Mouse (Mus musculus): ENCODE results near the gene Vsig10l. TPM values are rescaled to one million over a fixed set of nuclear protein-coding genes. Genes with fewer than 3 reads are reported as not detected.

The Vsig10l gene
- polyA plus RNA-seq, 1 experiment: 1.2 TPM

GRCm38 (mm10) chr7:43432891-43433290 lies 30.1 kb upstream of the Vsig10l start:
- Histone ChIP-seq H3K36me3 (ENCODE audit: control insufficient read depth, insufficient read depth) (no peaks in the 10 kb centered on the region), H3K27me3 (ENCODE audit: control insufficient read depth, insufficient read depth, insufficient read length) (no peaks in the 10 kb centered on the region), H3K79me3 (ENCODE audit: low read depth) (no peaks in the 10 kb centered on the region), H3K79me2 (ENCODE audit: control insufficient read depth, insufficient read depth) (no peaks in the 10 kb centered on the region), H3K4me3 (ENCODE audit: insufficient read depth, poor library complexity, severe bottlenecking) (no peak overlapping the region), H3ac (ENCODE audit: control insufficient read depth, insufficient read length, low read depth) (no peak overlapping the region)
- TF ChIP-seq CEBPB (IDR thresholded peaks at IDR 0.05; ENCODE audit: low read depth) (no peak), MYOG (IDR thresholded peaks at IDR 0.05; ENCODE audit: control insufficient read depth, extremely low read depth, insufficient read length) (no peak), FOSL1 (IDR thresholded peaks at IDR 0.05; ENCODE audit: insufficient read depth, low read length, poor library complexity, severe bottlenecking) (no peak), CTCF (IDR thresholded peaks at IDR 0.05; ENCODE audit: control insufficient read depth, insufficient read depth, insufficient read length) (no peak), MYOD1 (IDR thresholded peaks at IDR 0.05; ENCODE audit: control insufficient read depth, insufficient read length, low read depth) (no peak)

DNA sequence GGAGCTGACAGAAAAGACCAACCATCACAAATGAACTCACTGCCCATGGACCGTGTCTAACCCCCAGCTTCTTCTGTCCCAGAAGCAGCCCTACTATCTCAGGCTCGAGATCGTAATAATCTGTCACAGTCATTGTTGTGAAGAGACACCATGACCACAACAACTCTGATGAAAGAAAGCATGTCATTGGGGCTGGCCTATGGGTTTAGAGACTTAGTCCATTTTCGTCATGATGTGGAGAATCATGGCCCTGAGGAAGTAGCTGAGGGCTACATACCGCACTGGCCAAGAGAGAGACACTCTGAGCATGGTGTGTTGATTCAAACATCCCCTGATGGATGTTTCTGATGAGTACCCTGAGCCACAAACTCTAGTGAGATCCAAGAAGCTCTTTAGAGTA lies 28.3 kb upstream of the Vsig10l start:
- Histone ChIP-seq H3K79me3 (ENCODE audit: low read depth) (no peaks in the 10 kb centered on the region), H3ac (ENCODE audit: control insufficient read depth, insufficient read length, low read depth) (no peak overlapping the region), H3K36me3 (ENCODE audit: control insufficient read depth, insufficient read depth) (no peaks in the 10 kb centered on the region), H3K4me3 (ENCODE audit: insufficient read depth, poor library complexity, severe bottlenecking) (no peak overlapping the region), H3K27me3 (ENCODE audit: control insufficient read depth, insufficient read depth, insufficient read length) (no peaks in the 10 kb centered on the region), H3K79me2 (ENCODE audit: control insufficient read depth, insufficient read depth) (no peaks in the 10 kb centered on the region)
- no peak for TF ChIP-seq CTCF (IDR thresholded peaks at IDR 0.05; ENCODE audit: control insufficient read depth, insufficient read depth, insufficient read length)
- no peak for TF ChIP-seq MYOD1 (IDR thresholded peaks at IDR 0.05; ENCODE audit: control insufficient read depth, insufficient read length, low read depth)
- no peak for TF ChIP-seq USF1 (IDR thresholded peaks at IDR 0.05; ENCODE audit: low read depth)
- TF ChIP-seq MYOG (IDR thresholded peaks at IDR 0.05; ENCODE audit: control insufficient read depth, extremely low read depth, insufficient read length): no peak
- TF ChIP-seq CEBPB (IDR thresholded peaks at IDR 0.05; ENCODE audit: low read depth): no peak

DNA sequence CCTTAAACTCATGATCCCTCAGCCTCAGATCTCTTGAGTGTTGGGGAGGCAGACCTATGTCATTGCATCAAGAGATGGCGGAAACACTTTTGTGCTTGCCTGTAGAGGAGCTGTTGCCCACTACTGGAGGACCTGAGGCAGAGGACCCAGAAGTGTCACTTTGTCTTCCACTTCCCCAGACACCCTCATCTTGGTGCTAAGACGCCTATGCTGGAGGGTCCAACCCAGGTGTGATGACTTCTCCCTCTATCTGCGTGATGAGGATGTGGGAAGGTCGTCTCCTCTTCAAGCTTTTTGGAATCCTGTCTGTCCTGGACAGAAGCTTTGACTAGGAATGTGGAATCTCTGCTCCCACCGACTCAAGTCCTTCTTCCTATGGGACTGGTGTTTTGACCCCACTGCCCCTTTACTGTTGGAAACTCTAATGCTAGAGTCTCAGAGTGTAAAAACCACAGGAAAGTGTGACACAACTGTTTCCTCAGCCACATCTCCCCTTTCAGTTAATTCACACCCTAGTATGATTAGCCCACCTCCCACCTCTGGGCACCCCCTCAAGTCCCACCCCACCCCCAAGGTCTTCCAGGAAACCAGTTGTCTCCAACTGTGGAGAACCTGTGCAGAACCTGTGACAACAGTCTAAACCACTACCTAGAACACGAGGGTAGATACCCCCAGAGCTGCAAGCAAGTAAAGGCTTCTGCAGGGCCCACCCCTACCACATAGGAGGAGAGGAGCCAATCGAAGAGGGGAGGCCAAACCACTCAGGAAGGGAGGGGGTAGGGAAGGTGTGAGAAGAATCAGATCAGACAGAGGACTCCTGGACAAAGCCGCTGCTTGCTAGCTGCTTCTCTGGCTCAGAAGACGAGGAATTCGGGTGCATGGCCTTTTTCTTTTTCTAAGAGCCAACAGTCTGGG lies 26.4 kb upstream of the Vsig10l start, which contains the start of gene Nkg7:
TSS of gene Nkg7 (plus strand) at position 733 of the 915 bp plus-strand sequence.
- TF ChIP-seq MYOG (IDR thresholded peaks at IDR 0.05; ENCODE audit: control insufficient read depth, extremely low read depth, insufficient read length) (no peak), CTCF (IDR thresholded peaks at IDR 0.05; ENCODE audit: control insufficient read depth, insufficient read depth, insufficient read length) (no peak), USF1 (IDR thresholded peaks at IDR 0.05; ENCODE audit: low read depth) (no peak), MYOD1 (IDR thresholded peaks at IDR 0.05; ENCODE audit: control insufficient read depth, insufficient read length, low read depth) (no peak), CEBPB (IDR thresholded peaks at IDR 0.05; ENCODE audit: low read depth) (no peak), FOSL1 (IDR thresholded peaks at IDR 0.05; ENCODE audit: insufficient read depth, low read length, poor library complexity, severe bottlenecking) (no peak), MAX (IDR thresholded peaks at IDR 0.05) (no peak)
- Histone ChIP-seq H3ac (ENCODE audit: control insufficient read depth, insufficient read length, low read depth) (no peak within 1 kb of the TSS), H3K4me3 (ENCODE audit: insufficient read depth, poor library complexity, severe bottlenecking) (no peak within 1 kb of the TSS)

DNA sequence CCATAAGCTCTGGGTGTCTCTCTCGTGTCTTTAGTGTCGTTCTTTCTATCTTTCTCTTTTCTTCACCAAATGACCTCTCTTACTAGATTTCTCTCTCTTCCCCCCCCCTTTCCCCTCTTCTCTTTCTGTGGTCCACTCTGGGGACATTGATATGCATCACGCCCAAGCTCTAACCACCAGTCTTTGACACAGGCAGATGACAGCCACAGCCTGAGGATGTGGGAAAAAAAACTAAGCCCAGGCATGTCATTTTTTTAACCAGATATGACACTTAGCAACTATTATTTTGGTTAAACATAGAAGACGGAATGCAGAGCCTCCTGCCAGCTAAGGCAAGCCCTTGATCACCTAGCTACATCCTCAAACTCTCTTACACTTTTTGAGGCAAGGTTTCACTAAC lies 24.3 kb upstream of the Vsig10l start:
- Histone ChIP-seq H3K79me2 (ENCODE audit: control insufficient read depth, insufficient read depth) (no peaks in the 10 kb centered on the region), H3K79me3 (ENCODE audit: low read depth) (no peaks in the 10 kb centered on the region), H3K36me3 (ENCODE audit: control insufficient read depth, insufficient read depth) (no peaks in the 10 kb centered on the region), H3K27me3 (ENCODE audit: control insufficient read depth, insufficient read depth, insufficient read length) (no peaks in the 10 kb centered on the region), H3K4me3 (ENCODE audit: insufficient read depth, poor library complexity, severe bottlenecking) (no peak overlapping the region), H3ac (ENCODE audit: control insufficient read depth, insufficient read length, low read depth) (no peak overlapping the region)
- TF ChIP-seq MYOD1 (IDR thresholded peaks at IDR 0.05; ENCODE audit: control insufficient read depth, insufficient read length, low read depth) (no peak), FOSL1 (IDR thresholded peaks at IDR 0.05; ENCODE audit: insufficient read depth, low read length, poor library complexity, severe bottlenecking) (no peak), CTCF (IDR thresholded peaks at IDR 0.05; ENCODE audit: control insufficient read depth, insufficient read depth, insufficient read length) (no peak), USF1 (IDR thresholded peaks at IDR 0.05; ENCODE audit: low read depth) (no peak), MAX (IDR thresholded peaks at IDR 0.05) (no peak), CEBPB (IDR thresholded peaks at IDR 0.05; ENCODE audit: low read depth) (no peak), MYOG (IDR thresholded peaks at IDR 0.05; ENCODE audit: control insufficient read depth, extremely low read depth, insufficient read length) (no peak)

More for the DNA sequence above, 26.4 kb upstream of the Vsig10l start, which contains the start of gene Nkg7:
- Histone ChIP-seq H3K36me3 (ENCODE audit: control insufficient read depth, insufficient read depth) (no peaks in the 10 kb centered on the region), H3K79me3 (ENCODE audit: low read depth) (no peaks in the 10 kb centered on the region), H3K27me3 (ENCODE audit: control insufficient read depth, insufficient read depth, insufficient read length) (no peaks in the 10 kb centered on the region), H3K79me2 (ENCODE audit: control insufficient read depth, insufficient read depth) (no peaks in the 10 kb centered on the region)

- no peak for TF ChIP-seq FOSL1 (IDR thresholded peaks at IDR 0.05; ENCODE audit: insufficient read depth, low read length, poor library complexity, severe bottlenecking)
- no peak for TF ChIP-seq CTCF (IDR thresholded peaks at IDR 0.05; ENCODE audit: control insufficient read depth, insufficient read depth, insufficient read length)
- TF ChIP-seq MAX (IDR thresholded peaks at IDR 0.05): no peak
- no peak for TF ChIP-seq CEBPB (IDR thresholded peaks at IDR 0.05; ENCODE audit: low read depth)
- TF ChIP-seq USF1 (IDR thresholded peaks at IDR 0.05; ENCODE audit: low read depth): no peak
- TF ChIP-seq MYOG (IDR thresholded peaks at IDR 0.05; ENCODE audit: control insufficient read depth, extremely low read depth, insufficient read length): no peak
- TF ChIP-seq MYOD1 (IDR thresholded peaks at IDR 0.05; ENCODE audit: control insufficient read depth, insufficient read length, low read depth): no peak
- no peaks in the 10 kb centered on the region for H3K27me3 ChIP-seq (ENCODE audit: control insufficient read depth, insufficient read depth, insufficient read length)
These were observed 22.5 kb upstream of the Vsig10l start, which contains the start of gene Cldnd2 for GRCm38 (mm10) chr7:43440482-43440881. Gene Cldnd2 (plus strand): TSS chr7:43440782.

More at GRCm38 (mm10) chr7:43440482-43440881, 22.5 kb upstream of the Vsig10l start, which contains the start of gene Cldnd2:
- H3ac ChIP-seq (ENCODE audit: control insufficient read depth, insufficient read length, low read depth): no peak within 1 kb of the TSS
- peaks cover 14% of the 10 kb centered on the region for H3K79me2 ChIP-seq (ENCODE audit: control insufficient read depth, insufficient read depth)
- no peaks in the 10 kb centered on the region for H3K36me3 ChIP-seq (ENCODE audit: control insufficient read depth, insufficient read depth)
- H3K4me3 ChIP-seq (ENCODE audit: insufficient read depth, poor library complexity, severe bottlenecking): no peak within 1 kb of the TSS
- peaks cover 8% of the 10 kb centered on the region for H3K79me3 ChIP-seq (ENCODE audit: low read depth)

Measured in C2C12 (cell line).